Mouse (Mus musculus) CD4-positive, CD25-positive, alpha-beta regulatory T cell, adult 4 months (primary cell): ENCODE measurements around the gene Slc35b1. TPM values are rescaled to one million over a fixed set of nuclear protein-coding genes. Genes with fewer than 3 reads are reported as not detected.

Experiments used
- ATAC-seq: one replicate; pipeline ENCODE4 v1.8.0; 2017
- polyA plus RNA-seq, 2 experiments: library from polyadenylated mRNA; unstranded; fragments of 100-300 nt; shearing (Covaris generic); gene quantifications; one replicate each; pipeline ENCODE4 v1.2.1; 2017

The Slc35b1 gene
- polyA plus RNA-seq, 2 experiments from 2014 or later: 53.8 to 61.1 TPM

- ATAC-seq: no peak
These were observed 18.1 kb upstream of the Slc35b1 start for GRCm38 (mm10) chr11:95366280-95366897.

GRCm38 (mm10) chr11:95367011-95367735 lies 17.3 kb upstream of the Slc35b1 start:
- ATAC-seq: peak; percentile 95

GRCm38 (mm10) chr11:95368231-95368823 lies 16.2 kb upstream of the Slc35b1 start:
- ATAC-seq: no peak

- no peak for ATAC-seq
These were observed 15.6 kb upstream of the Slc35b1 start for GRCm38 (mm10) chr11:95368871-95369270.

GRCm38 (mm10) chr11:95369964-95370890 lies 14.3 kb upstream of the Slc35b1 start:
- no peak for ATAC-seq

GRCm38 (mm10) chr11:95371182-95371581 lies 13.3 kb upstream of the Slc35b1 start:
- no peak for ATAC-seq

- peak; percentile 56 for ATAC-seq
These were observed 5.6 kb upstream of the Slc35b1 start for GRCm38 (mm10) chr11:95378926-95379325.

GRCm38 (mm10) chr11:95379552-95379951 lies 4.9 kb upstream of the Slc35b1 start:
- no peak for ATAC-seq

GRCm38 (mm10) chr11:95380711-95381110 lies 3.8 kb upstream of the Slc35b1 start:
- no peak for ATAC-seq

- ATAC-seq: no peak
These were observed 3.3 kb upstream of the Slc35b1 start for GRCm38 (mm10) chr11:95381146-95381545.

- no peak for ATAC-seq
These were observed 1.0 kb upstream of the Slc35b1 start for GRCm38 (mm10) chr11:95383331-95383986.

- ATAC-seq: no peak
These were observed 531 bp upstream of the Slc35b1 start for GRCm38 (mm10) chr11:95384004-95384318.

- ATAC-seq: peak; percentile 24
These were observed 455 bp downstream of the Slc35b1 start for GRCm38 (mm10) chr11:95384973-95385320.

- no peak for ATAC-seq
These were observed 2.9 kb downstream of the Slc35b1 start for GRCm38 (mm10) chr11:95387354-95387753.

- ATAC-seq: no peak
These were observed 4.5 kb downstream of the Slc35b1 start for GRCm38 (mm10) chr11:95389006-95389405.

- no peak for ATAC-seq
These were observed 5.9 kb downstream of the Slc35b1 start for GRCm38 (mm10) chr11:95390420-95390819.

- ATAC-seq: no peak
These were observed 6.7 kb downstream of the Slc35b1 start for GRCm38 (mm10) chr11:95391201-95391600.

GRCm38 (mm10) chr11:95391743-95392142 lies 7.3 kb downstream of the Slc35b1 start:
- ATAC-seq: no peak

- ATAC-seq: no peak
These were observed 7.8 kb downstream of the Slc35b1 start for GRCm38 (mm10) chr11:95392223-95392667.

- ATAC-seq: no peak
These were observed 8.4 kb downstream of the Slc35b1 start for GRCm38 (mm10) chr11:95392708-95393499.

- no peak for ATAC-seq
These were observed 9.0 kb downstream of the Slc35b1 start for GRCm38 (mm10) chr11:95393500-95393816.

- ATAC-seq: no peak
These were observed 9.6 kb downstream of the Slc35b1 start for GRCm38 (mm10) chr11:95394112-95394511.
